Mouse (Mus musculus) myocyte (in vitro differentiated cells): ENCODE measurements around the gene Gm43191. TPM values are rescaled to one million over a fixed set of nuclear protein-coding genes. Genes with fewer than 3 reads are reported as not detected.

Experiments used
- H3K27me3 ChIP-seq: one replicate; pipeline ENCODE4 v1.6.1; 2011; ENCODE audit not compliant: control insufficient read depth, insufficient read depth, insufficient read length
- H3K36me3 ChIP-seq: one replicate; pipeline ENCODE4 v1.6.1; 2011; ENCODE audit not compliant: control insufficient read depth, insufficient read depth
- H3K4me2 ChIP-seq: one replicate; pipeline ENCODE4 v1.6.1; 2011; ENCODE audit warnings: low read depth, control low read depth
- H3K4me3 ChIP-seq: one replicate; pipeline ENCODE4 v1.5.1; 2011; ENCODE audit warnings: mild to moderate bottlenecking, control low read depth, moderate library complexity
- H3K79me2 ChIP-seq: one replicate; pipeline ENCODE4 v1.6.1; 2011; ENCODE audit not compliant: control insufficient read depth, insufficient read depth
- H3ac ChIP-seq: one replicate; pipeline ENCODE4 v1.6.1; 2011; ENCODE audit not compliant: control insufficient read depth, insufficient read length
- CEBPB ChIP-seq: IDR thresholded peaks from 2 replicates; pipeline ENCODE4 v1.6.1; 2011; ENCODE audit warnings: mild to moderate bottlenecking, moderate library complexity; ENCODE audit not compliant: poor library complexity, insufficient read depth, severe bottlenecking
- E2F4 ChIP-seq: IDR thresholded peaks from one replicate; pipeline ENCODE4 v1.6.1; 2011; ENCODE audit warnings: mild to moderate bottlenecking, control low read depth, moderate library complexity; ENCODE audit not compliant: insufficient read depth
- MAX ChIP-seq: IDR thresholded peaks from one replicate; pipeline ENCODE4 v1.6.1; 2011; ENCODE audit warnings: low read depth, mild to moderate bottlenecking, control low read depth
- MYOD1 ChIP-seq, 3 experiments: IDR thresholded peaks; one replicate each; pipeline ENCODE4 v1.6.1; 2011; ENCODE audit warnings: control low read depth in 2 of 3, low read depth in 2 of 3, mild to moderate bottlenecking in 2 of 3, moderate library complexity in 1 of 3; ENCODE audit not compliant: insufficient read length in 2 of 3, control insufficient read depth in 1 of 3
- MYOG ChIP-seq, 3 experiments: IDR thresholded peaks; one replicate each; pipeline ENCODE4 v1.6.1; 2011; ENCODE audit warnings: control low read depth in 2 of 3, low read depth in 2 of 3, mild to moderate bottlenecking in 2 of 3; ENCODE audit not compliant: insufficient read length in 2 of 3, control insufficient read depth in 1 of 3, insufficient read depth in 1 of 3
- POLR2A ChIP-seq: IDR thresholded peaks from one replicate; pipeline ENCODE4 v1.6.1; 2011; ENCODE audit warnings: low read depth, mild to moderate bottlenecking, control low read depth, moderate library complexity; ENCODE audit not compliant: insufficient read length
- POLR2AphosphoS2 ChIP-seq: IDR thresholded peaks from one replicate; pipeline ENCODE4 v1.6.1; 2011; ENCODE audit warnings: low read depth, control low read depth; ENCODE audit not compliant: insufficient read length
- REST ChIP-seq: IDR thresholded peaks from one replicate; pipeline ENCODE4 v1.6.1; 2011; ENCODE audit warnings: mild to moderate bottlenecking, control low read depth, moderate library complexity; ENCODE audit not compliant: insufficient read depth, insufficient read length
- SRF ChIP-seq: IDR thresholded peaks from one replicate; pipeline ENCODE4 v1.6.1; 2011; ENCODE audit warnings: low read depth; ENCODE audit not compliant: control insufficient read depth, insufficient read length
- TCF12 ChIP-seq: IDR thresholded peaks from one replicate; pipeline ENCODE4 v1.6.1; 2011; ENCODE audit warnings: mild to moderate bottlenecking, control low read depth; ENCODE audit not compliant: poor library complexity, insufficient read depth, severe bottlenecking
- TCF3 ChIP-seq: IDR thresholded peaks from one replicate; pipeline ENCODE4 v1.6.1; 2011; ENCODE audit warnings: low read depth, control low read depth; ENCODE audit not compliant: insufficient read length
- USF1 ChIP-seq: IDR thresholded peaks from one replicate; pipeline ENCODE4 v1.6.1; 2011; ENCODE audit warnings: low read depth, mild to moderate bottlenecking, control low read depth, moderate library complexity
- polyA plus RNA-seq: library from polyadenylated mRNA; unstranded; fragments of >200 nt; fragmentation: generic; extraction: Trizol; gene quantifications from one replicate; pipeline ENCODE4 v1.2.1, GENCODE M21; 2012; ENCODE audit warnings: missing spikeins

Gene Gm43191
- polyA plus RNA-seq, 1 experiment = not detected

GRCm38 (mm10) chr3:116637693-116638476, 43.2 kb downstream of the Gm43191 start:
- peaks cover 72% of the 10 kb centered on the region for H3K36me3 ChIP-seq
- no peak for TF ChIP-seq TCF12
- no peak for TF ChIP-seq REST
- no peak for TF ChIP-seq SRF
- no peak for TF ChIP-seq E2F4
- TF ChIP-seq CEBPB = no peak
- TF ChIP-seq TCF3 = no peak
- TF ChIP-seq USF1 = no peak
- no peak for TF ChIP-seq MYOG (IDR thresholded peaks at IDR 0.05; ENCODE audit: control insufficient read depth in 1 of 3, insufficient read depth in 1 of 3, insufficient read length in 2 of 3, low read depth in 2 of 3)
- no peak for TF ChIP-seq POLR2AphosphoS2
- no peak for TF ChIP-seq POLR2A
- TF ChIP-seq MYOD1 (IDR thresholded peaks at IDR 0.05; ENCODE audit: control insufficient read depth in 1 of 3, insufficient read length in 2 of 3, low read depth in 2 of 3) = no peak
- TF ChIP-seq MAX = no peak
- H3K27me3 ChIP-seq = no peaks in the 10 kb centered on the region
- no peak overlapping the region for H3ac ChIP-seq
- no peak overlapping the region for H3K4me3 ChIP-seq
- H3K79me2 ChIP-seq = no peaks in the 10 kb centered on the region
- no peak overlapping the region for H3K4me2 ChIP-seq

DNA sequence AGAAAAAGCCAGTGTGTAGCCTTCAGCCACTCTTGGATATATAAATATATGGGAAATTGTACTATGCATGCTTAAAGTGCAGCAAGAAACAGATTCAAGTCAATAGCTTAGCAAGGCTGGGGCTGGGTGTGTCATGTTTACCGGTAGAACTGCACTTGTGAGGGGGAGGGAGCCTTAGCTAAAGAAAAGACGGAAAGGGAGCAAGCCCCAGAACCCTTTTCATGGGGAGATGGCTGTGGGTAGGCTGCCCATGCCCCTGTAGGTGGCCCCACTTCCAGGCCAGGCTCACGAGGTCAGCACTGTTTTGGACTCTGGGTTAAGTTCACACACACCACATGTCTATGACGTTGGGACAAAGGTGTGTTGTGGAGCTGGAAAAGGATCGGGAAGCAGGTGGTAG, 45.3 kb downstream of the Gm43191 start:
- TF ChIP-seq POLR2AphosphoS2 (no peak), USF1 (no peak), CEBPB (no peak), MYOD1 (IDR thresholded peaks at IDR 0.05; ENCODE audit: control insufficient read depth in 1 of 3, insufficient read length in 2 of 3, low read depth in 2 of 3) (no peak), MYOG (IDR thresholded peaks at IDR 0.05; ENCODE audit: control insufficient read depth in 1 of 3, insufficient read depth in 1 of 3, insufficient read length in 2 of 3, low read depth in 2 of 3) (no peak), TCF12 (no peak), POLR2A (no peak), SRF (no peak), REST (no peak)
- Histone ChIP-seq H3K79me2 (no peaks in the 10 kb centered on the region), H3K4me2 (no peak overlapping the region)

GRCm38 (mm10) chr3:116634853-116635252, 46.2 kb downstream of the Gm43191 start:
- Histone ChIP-seq H3K27me3 (no peaks in the 10 kb centered on the region), H3ac (no peak overlapping the region), H3K4me2 (no peak overlapping the region), H3K79me2 (no peaks in the 10 kb centered on the region), H3K36me3 (peaks cover 60% of the 10 kb centered on the region), H3K4me3 (no peak overlapping the region)
- TF ChIP-seq MYOD1 (IDR thresholded peaks at IDR 0.05; ENCODE audit: control insufficient read depth in 1 of 3, insufficient read length in 2 of 3, low read depth in 2 of 3) (no peak), SRF (no peak), TCF3 (no peak), USF1 (no peak), POLR2AphosphoS2 (no peak), MAX (no peak), MYOG (IDR thresholded peaks at IDR 0.05; ENCODE audit: control insufficient read depth in 1 of 3, insufficient read depth in 1 of 3, insufficient read length in 2 of 3, low read depth in 2 of 3) (no peak), REST (no peak), E2F4 (no peak), CEBPB (no peak)

More for the DNA sequence above, 45.3 kb downstream of the Gm43191 start:
- no peak overlapping the region for H3K4me3 ChIP-seq
- no peaks in the 10 kb centered on the region for H3K27me3 ChIP-seq
- H3ac ChIP-seq = no peak overlapping the region
- peaks cover 63% of the 10 kb centered on the region for H3K36me3 ChIP-seq

GRCm38 (mm10) chr3:116634091-116634490, 47.0 kb downstream of the Gm43191 start:
- TF ChIP-seq SRF = no peak
- no peak for TF ChIP-seq TCF3
- TF ChIP-seq POLR2AphosphoS2 = no peak
- no peak for TF ChIP-seq MYOD1 (IDR thresholded peaks at IDR 0.05; ENCODE audit: control insufficient read depth in 1 of 3, insufficient read length in 2 of 3, low read depth in 2 of 3)
- TF ChIP-seq USF1 = no peak
- TF ChIP-seq REST = no peak
- no peak for TF ChIP-seq MAX
- TF ChIP-seq MYOG (IDR thresholded peaks at IDR 0.05; ENCODE audit: control insufficient read depth in 1 of 3, insufficient read depth in 1 of 3, insufficient read length in 2 of 3, low read depth in 2 of 3) = no peak
- TF ChIP-seq TCF12 = no peak
- TF ChIP-seq E2F4 = no peak
- no peak for TF ChIP-seq POLR2A
- TF ChIP-seq CEBPB = no peak
- Histone ChIP-seq H3K79me2 (no peaks in the 10 kb centered on the region), H3K4me2 (no peak overlapping the region), H3K36me3 (peaks cover 55% of the 10 kb centered on the region), H3ac (no peak overlapping the region), H3K27me3 (no peaks in the 10 kb centered on the region), H3K4me3 (no peak overlapping the region)
